Mouse (Mus musculus) MEL (cell line): ENCODE measurements around the gene Smarca2. TPM values are rescaled to one million over a fixed set of nuclear protein-coding genes. Genes with fewer than 3 reads are reported as not detected.

Source experiments
- DNase-seq: peaks from one replicate; pipeline ENCODE4 v3.0.0; 2011; ENCODE audit warnings: low read depth, low spot score
- H3K27ac ChIP-seq: 2 replicates; pipeline ENCODE4 v1.5.1; 2012; ENCODE audit warnings: low read depth, mild to moderate bottlenecking, control low read depth, low read length, moderate library complexity; ENCODE audit not compliant: control insufficient read depth
- H3K27me3 ChIP-seq, 2 experiments: fragments of 150-350 bp in 1 of 2; sonication (generic) in 1 of 2; 2 replicates each; pipeline ENCODE4 v1.6.1; 2012; ENCODE audit warnings: low read length in 2 of 2, mild to moderate bottlenecking in 2 of 2, improper control_type of control experiment in 1 of 2, moderate library complexity in 1 of 2; ENCODE audit not compliant: insufficient read depth in 2 of 2, control insufficient read depth in 1 of 2
- H3K36me3 ChIP-seq, 2 experiments: 2 replicates each; pipeline ENCODE4 v1.6.1; 2012 to 2014; ENCODE audit warnings: low read length in 2 of 2, improper control_type of control experiment in 1 of 2, inconsistent platforms in 1 of 2, mild to moderate bottlenecking in 1 of 2; ENCODE audit not compliant: insufficient read depth in 2 of 2, control insufficient read depth in 1 of 2
- H3K4me1 ChIP-seq, 2 experiments: fragments of 150-350 bp in 1 of 2; sonication (generic) in 1 of 2; 2 replicates each; pipeline ENCODE4 v1.6.1; 2012; ENCODE audit warnings: low read length in 2 of 2, improper control_type of control experiment in 1 of 2, mild to moderate bottlenecking in 1 of 2; ENCODE audit not compliant: insufficient read depth in 2 of 2, control insufficient read depth in 1 of 2
- H3K4me3 ChIP-seq, 2 experiments: fragments of 150-350 bp in 1 of 2; sonication (generic) in 1 of 2; 2 replicates each; pipeline ENCODE4 v1.5.1; 2012; ENCODE audit warnings: low read depth in 2 of 2, low read length in 2 of 2, mild to moderate bottlenecking in 2 of 2, moderate library complexity in 2 of 2, control low read depth in 1 of 2, improper control_type of control experiment in 1 of 2; ENCODE audit not compliant: control insufficient read depth in 1 of 2, insufficient read depth in 1 of 2
- H3K79me2 ChIP-seq: 2 replicates; pipeline ENCODE4 v1.6.1; 2012; ENCODE audit warnings: mild to moderate bottlenecking, low read length, moderate library complexity; ENCODE audit not compliant: control insufficient read depth, poor library complexity, insufficient read depth
- H3K9ac ChIP-seq: 2 replicates; pipeline ENCODE4 v1.6.1; 2012; ENCODE audit warnings: low read depth, mild to moderate bottlenecking, control low read depth, low read length, moderate library complexity; ENCODE audit not compliant: control insufficient read depth, poor library complexity, severe bottlenecking
- H3K9me3 ChIP-seq: fragments of 150-350 bp; sonication (generic); replicated peaks from 2 replicates; pipeline ENCODE4 v1.6.1; 2012; ENCODE audit warnings: mild to moderate bottlenecking, low read length, improper control_type of control experiment, moderate library complexity; ENCODE audit not compliant: insufficient read depth
- BHLHE40 ChIP-seq: IDR thresholded peaks from 2 replicates; pipeline ENCODE4 v1.6.1; 2012; ENCODE audit warnings: low read depth, mild to moderate bottlenecking, inconsistent platforms, low read length, improper control_type of control experiment, borderline replicate concordance
- E2F4 ChIP-seq: IDR thresholded peaks from 2 replicates; pipeline ENCODE4 v1.6.1; 2011; ENCODE audit warnings: low read depth, low read length, improper control_type of control experiment, borderline replicate concordance
- EP300 ChIP-seq, 2 experiments: IDR thresholded peaks; 2 replicates each; pipeline ENCODE4 v1.6.1; 2011; ENCODE audit warnings: improper control_type of control experiment in 2 of 2, low read length in 2 of 2, low read depth in 1 of 2, mild to moderate bottlenecking in 1 of 2
- ETS1 ChIP-seq: IDR thresholded peaks from 2 replicates; pipeline ENCODE4 v1.6.1; 2012; ENCODE audit warnings: low read depth, mild to moderate bottlenecking, inconsistent platforms, low read length, improper control_type of control experiment, moderate library complexity
- GATA1 ChIP-seq: IDR thresholded peaks from 2 replicates; pipeline ENCODE4 v1.6.1; 2011; ENCODE audit warnings: low read depth, low read length, improper control_type of control experiment
- HCFC1 ChIP-seq: IDR thresholded peaks from 2 replicates; pipeline ENCODE4 v1.6.1; 2012; ENCODE audit warnings: low read depth, mild to moderate bottlenecking, inconsistent platforms, low read length, improper control_type of control experiment, moderate library complexity
- MAFK ChIP-seq: IDR thresholded peaks from 2 replicates; pipeline ENCODE4 v1.6.1; 2011; ENCODE audit warnings: low read depth, mild to moderate bottlenecking, low read length, improper control_type of control experiment, borderline replicate concordance
- MAZ ChIP-seq: IDR thresholded peaks from 2 replicates; pipeline ENCODE4 v1.6.1; 2012; ENCODE audit warnings: low read depth, mild to moderate bottlenecking, inconsistent platforms, low read length, improper control_type of control experiment
- MEF2A ChIP-seq: IDR thresholded peaks from 2 replicates; pipeline ENCODE4 v1.6.1; 2014; ENCODE audit warnings: low read depth, mild to moderate bottlenecking, inconsistent platforms, low read length, improper control_type of control experiment; ENCODE audit not compliant: poor library complexity, insufficient replicate concordance, severe bottlenecking; ENCODE audit errors: extremely low read depth
- NELFE ChIP-seq: IDR thresholded peaks from 2 replicates; pipeline ENCODE4 v1.6.1; 2011; ENCODE audit warnings: low read depth, low read length, improper control_type of control experiment
- NRF1 ChIP-seq: IDR thresholded peaks from 2 replicates; pipeline ENCODE4 v1.6.1; 2014; ENCODE audit warnings: low read depth, mild to moderate bottlenecking, inconsistent platforms, low read length, improper control_type of control experiment, moderate library complexity; ENCODE audit not compliant: poor library complexity, insufficient read depth, severe bottlenecking
- POLR2AphosphoS5 ChIP-seq: IDR thresholded peaks from 2 replicates; pipeline ENCODE4 v1.6.1; 2012; ENCODE audit warnings: low read depth, borderline replicate concordance, mild to moderate bottlenecking, inconsistent platforms, low read length, moderate library complexity, mixed read lengths
- RAD21 ChIP-seq: IDR thresholded peaks from 2 replicates; pipeline ENCODE4 v1.6.1; 2011; ENCODE audit warnings: mild to moderate bottlenecking, low read depth, low read length, improper control_type of control experiment
- RCOR1 ChIP-seq: IDR thresholded peaks from 2 replicates; pipeline ENCODE4 v1.6.1; 2012; ENCODE audit warnings: low read depth, mild to moderate bottlenecking, inconsistent platforms, low read length, improper control_type of control experiment
- SMC3 ChIP-seq: IDR thresholded peaks from 2 replicates; pipeline ENCODE4 v1.6.1; 2011; ENCODE audit warnings: low read depth, low read length, improper control_type of control experiment
- TAL1 ChIP-seq: IDR thresholded peaks from 2 replicates; pipeline ENCODE4 v1.6.1; 2012; ENCODE audit warnings: mild to moderate bottlenecking, inconsistent platforms, low read length, moderate library complexity, mixed read lengths
- TCF12 ChIP-seq: IDR thresholded peaks from 2 replicates; pipeline ENCODE4 v1.6.1; 2014; ENCODE audit warnings: low read depth, mild to moderate bottlenecking, inconsistent platforms, low read length, improper control_type of control experiment, moderate library complexity
- UBTF ChIP-seq: IDR thresholded peaks from 2 replicates; pipeline ENCODE4 v1.6.1; 2012; ENCODE audit warnings: low read depth, mild to moderate bottlenecking, inconsistent platforms, low read length, improper control_type of control experiment, moderate library complexity, borderline replicate concordance; ENCODE audit not compliant: insufficient read depth
- ZKSCAN1 ChIP-seq: IDR thresholded peaks from 2 replicates; pipeline ENCODE4 v1.6.1; 2012; ENCODE audit warnings: low read depth, mild to moderate bottlenecking, inconsistent platforms, low read length, improper control_type of control experiment, moderate library complexity
- polyA plus RNA-seq, 2 experiments: library from polyadenylated mRNA; stranded (reverse) in 1 of 2; unstranded in 1 of 2; fragments of >175 nt in 1 of 2; fragments of >200 nt in 1 of 2; gene quantifications; 2 replicates each; pipeline versions ENCODE4 v1.2.1 to v1.2.4; 2012; ENCODE audit warnings: low replicate concordance in 2 of 2, low read depth in 1 of 2; ENCODE audit not compliant: insufficient read length in 2 of 2, insufficient read depth in 1 of 2, missing spikeins in 1 of 2
- total RNA-seq: library from RNA; depleted of rRNA; stranded (reverse); fragments of 300-350 nt; gene quantifications from 2 replicates; pipeline ENCODE4 v1.2.3, GENCODE M21; 2012

Smarca2 gene
- total and polyA plus RNA-seq, 3 experiments: 6.6 to 23.2 TPM; not detected in 1

- TF ChIP-seq RCOR1: peak; percentile 68
- TF ChIP-seq ZKSCAN1: no peak
- TF ChIP-seq UBTF: no peak
- TF ChIP-seq TCF12: peak; percentile 89
- TF ChIP-seq, all 39 proteins: peak for 8
Measured at GRCm38 (mm10) chr19:26612995-26613394, 8.1 kb downstream of the Smarca2 start (continued).

- Histone ChIP-seq H3K27ac (peak overlapping the region; percentile 46), H3K36me3 (peaks cover 0 to 36% of the 10 kb centered on the region in 2 experiments; a peak in 2 of 4 replicates), H3K9me3 (no peaks in the 10 kb centered on the region), H3K4me3 (peak overlapping the region in 1 of 2 experiments; percentile 31; a peak in 1 of 4 replicates), H3K9ac (no peak overlapping the region), H3K4me1 (peaks cover 29 to 31% of the 10 kb centered on the region in 2 experiments), H3K27me3 (no peaks in the 10 kb centered on the region), H3K79me2 (peaks cover 8% of the 10 kb centered on the region; the same call in 1 of the 2 replicates)
- peak; percentile 49 for DNase-seq
- TF ChIP-seq GATA1 (peak; percentile 93), NRF1 (no peak), HCFC1 (no peak), MAZ (no peak), MAFK (peak; percentile 75; the same call in 1 of the 2 replicates), NELFE (no peak), E2F4 (no peak), TAL1 (no peak), EP300 (IDR thresholded peaks at IDR 0.05; ENCODE audit: low read depth in 1 of 2, low read length in 2 of 2) (peak; percentile 72 to 82), ETS1 (peak; percentile 88), POLR2AphosphoS5 (no peak), RCOR1 (peak; percentile 46; the same call in 1 of the 2 replicates), SMC3 (no peak), RAD21 (no peak), BHLHE40 (0 out of 2 replicates have a peak, but pooled peaks have one; percentile 3), MEF2A (peak; percentile 70; the same call in 1 of the 2 replicates), TCF12 (peak; percentile 73), UBTF (no peak)
Measured at GRCm38 (mm10) chr19:26613665-26614064, 8.8 kb downstream of the Smarca2 start.
